Comparison of ENCODE assay signal across 8 mouse cellular contexts in genomic region chrX:58030100-58030834, GRCm38 (mm10). TPM values are rescaled to one million over a fixed set of nuclear protein-coding genes. Genes with fewer than 3 reads are reported as not detected.
DNase-seq lines count a peak whose midpoint lies in the region; ATAC-seq and TF ChIP-seq lines count a peak whose summit lies in the region.

No protein-coding gene starts in this region.

- 11% methylated on average over 44 of the region's 48 CpGs for WGBS in heart, embryonic 13.5 days
- 15% methylated on average over 41 of the region's 48 CpGs for WGBS in midbrain, postnatal 0 days

- peak; percentile 81; the same call in 1 of the 2 replicates for ATAC-seq in heart, embryonic 13.5 days (ENCODE audit: extremely low read depth, insufficient number of reproducible peaks, low FRiP score, low TSS enrichment)
- peak; percentile 93 for ATAC-seq in midbrain, postnatal 0 days (ENCODE audit: low FRiP score)
- ATAC-seq in erythroid progenitor cell, adult 5-6 weeks (replicated peaks; ENCODE audit: low FRiP score, poor library complexity, severe bottlenecking): no peak

- peak; percentile 5 for DNase-seq in thymus, postnatal 4 days
- no peak for DNase-seq in thymus, postnatal 36 days
- DNase-seq in embryo, embryonic 11 days: peak; percentile 90
- peak; percentile 40 for DNase-seq in kidney, postnatal 14 days
- peak; percentile 88 for DNase-seq in midbrain, postnatal 0 days (ENCODE audit: low spot score)
- DNase-seq in MN1 (ENCODE audit: low spot score): no peak

- H3K4me1 ChIP-seq in heart, embryonic 13.5 days: peaks cover 6% of the 10 kb centered on the region
- H3K4me1 ChIP-seq in midbrain, postnatal 0 days (ENCODE audit: insufficient read depth, low read length): no peaks in the 10 kb centered on the region

- H3K27me3 ChIP-seq in heart, embryonic 13.5 days (replicated peaks): peaks cover 91% of the 10 kb centered on the region
- H3K27me3 ChIP-seq in midbrain, postnatal 0 days (ENCODE audit: insufficient read depth, low read length): no peaks in the 10 kb centered on the region

- H3K4me2 ChIP-seq in heart, embryonic 13.5 days: peak overlapping the region; percentile 72
- peak overlapping the region; percentile 49 for H3K4me2 ChIP-seq in midbrain, postnatal 0 days (ENCODE audit: low read depth, low read length, poor library complexity, severe bottlenecking)

- peak overlapping the region; percentile 40; the same call in 1 of the 2 replicates for H3K9ac ChIP-seq in heart, embryonic 13.5 days
- H3K9ac ChIP-seq in midbrain, postnatal 0 days (replicated peaks; ENCODE audit: low read length, poor library complexity, severe bottlenecking): peak overlapping the region; percentile 29; the same call in 1 of the 2 replicates

- H3K4me3 ChIP-seq in heart, embryonic 13.5 days: peak overlapping the region; percentile 53
- peak overlapping the region; percentile 41 for H3K4me3 ChIP-seq in midbrain, postnatal 0 days (ENCODE audit: low read depth, low read length)

- no peak for TF ChIP-seq CTCF in midbrain, postnatal 0 days (IDR thresholded peaks at IDR 0.05)

- no peak overlapping the region for H3K27ac ChIP-seq in heart, embryonic 13.5 days (replicated peaks)
- peak overlapping the region; percentile 43 for H3K27ac ChIP-seq in midbrain, postnatal 0 days (ENCODE audit: low read depth, low read length)

- no peaks in the 10 kb centered on the region for H3K9me3 ChIP-seq in heart, embryonic 13.5 days
- no peaks in the 10 kb centered on the region for H3K9me3 ChIP-seq in midbrain, postnatal 0 days (ENCODE audit: low read length)

- no peaks in the 10 kb centered on the region for H3K36me3 ChIP-seq in heart, embryonic 13.5 days
- H3K36me3 ChIP-seq in midbrain, postnatal 0 days (ENCODE audit: insufficient read depth, low read length): no peaks in the 10 kb centered on the region

RNA-seq across cellular contexts. Expression of gene Zic3, which starts 7.8 kb away (rescaled TPM):
- polyA plus RNA-seq in heart, embryonic 13.5 days (2015; fragmentation: Nextera tagmentation; extraction: Ambion mirVana): 0.05 and 0.13 TPM in 2 replicates
- 14.4 and 17.7 TPM in 2 replicates for total RNA-seq in midbrain, postnatal 0 days (2014; rRNA removed)
- 7.9 and 9.7 TPM in 2 replicates for polyA plus RNA-seq in midbrain, postnatal 0 days (2015; fragmentation: Nextera tagmentation; extraction: Ambion mirVana)
- total RNA-seq in erythroid progenitor cell, adult 5-6 weeks (2015; ENCODE audit: low replicate concordance): not detected in 2 replicates
- not detected in 2 replicates for total RNA-seq in erythroid progenitor cell, adult 5-6 weeks (2017; ENCODE audit: low replicate concordance)

Comparison
In these comparisons a context has a peak if more than half of its experiments do, and no peak if none do; other contexts are left out.
1. DNase-seq: peak in thymus, postnatal 4 days (single experiment), embryo, embryonic 11 days (single experiment), kidney, postnatal 14 days (single experiment) and midbrain, postnatal 0 days (single experiment); none in thymus, postnatal 36 days (0 of 2) and MN1 (single experiment).
2. RNA of gene Zic3, which starts 7.8 kb away (total RNA-seq): 14.4 to 17.7 TPM in midbrain, postnatal 0 days; not detected in erythroid progenitor cell, adult 5-6 weeks; every median in the first group is over 10 times any median in the second.